Comparison of ENCODE assay signal across 15 mouse cellular contexts in genomic region chr19:46031689-46032432, GRCm38 (mm10). TPM values are rescaled to one million over a fixed set of nuclear protein-coding genes. Genes with fewer than 3 reads are reported as not detected.
DNase-seq lines count a peak whose midpoint lies in the region; ATAC-seq lines count a peak whose summit lies in the region.
"Had no signal": no experiment of that assay in that cellular context is flagged by ENCODE, and none has a peak within 500 bp of the region (broad histone marks: within the 10 kb centered on the region; RNA-seq: fewer than 3 reads in every experiment).

No protein-coding gene starts in this region.

- 72% methylated on average over 9 of the region's 9 CpGs for WGBS in hindbrain, embryonic 11.5 days
- 63% methylated on average over 8 of the region's 9 CpGs for WGBS in hindbrain, embryonic 14.5 days
- WGBS in neural tube, embryonic 13.5 days = 73% methylated on average over 9 of the region's 9 CpGs
- WGBS in liver, embryonic 11.5 days = 82% methylated on average over 9 of the region's 9 CpGs

- peaks cover 30% of the 10 kb centered on the region for H3K36me3 ChIP-seq in hindbrain, embryonic 11.5 days (ENCODE audit: control insufficient read depth, insufficient read depth, low read length)
- H3K36me3 ChIP-seq in hindbrain, embryonic 14.5 days (replicated peaks; ENCODE audit: control insufficient read depth, insufficient read depth) = peaks cover 52% of the 10 kb centered on the region
- H3K36me3 ChIP-seq in neural tube, embryonic 13.5 days = peaks cover 67% of the 10 kb centered on the region
- H3K36me3 ChIP-seq in liver, embryonic 11.5 days (ENCODE audit: control insufficient read depth, insufficient read depth, low read length) = peaks cover 56% of the 10 kb centered on the region

- peak overlapping the region; percentile 54; the same call in 1 of the 2 replicates for H3K27ac ChIP-seq in hindbrain, embryonic 11.5 days (ENCODE audit: low read depth, low read length)
- H3K27ac ChIP-seq in hindbrain, embryonic 14.5 days = no peak overlapping the region
- H3K27ac ChIP-seq in neural tube, embryonic 13.5 days (replicated peaks) = 0 out of 2 replicates have a peak overlapping the region, but pooled peaks have one; percentile 1
- H3K27ac ChIP-seq in liver, embryonic 11.5 days (ENCODE audit: low read depth, low read length) = peak overlapping the region; percentile 58; the same call in 1 of the 2 replicates
- H3K27ac ChIP-seq: embryonic facial prominence, embryonic 12.5 days had no signal

- ATAC-seq in hindbrain, embryonic 11.5 days (ENCODE audit: low FRiP score) = 0 out of 2 replicates have a peak, but pooled peaks have one; percentile 45
- ATAC-seq in hindbrain, embryonic 14.5 days (ENCODE audit: low FRiP score) = no peak
- no peak for ATAC-seq in neural tube, embryonic 13.5 days (ENCODE audit: low read depth)
- peak; percentile 29; the same call in 1 of the 2 replicates for ATAC-seq in liver, embryonic 11.5 days (replicated peaks; ENCODE audit: low FRiP score)
- ATAC-seq: midbrain, embryonic 16.5 days had no signal

- DNase-seq in hindbrain, embryonic 11.5 days (ENCODE audit: low spot score) = no peak
- no peak for DNase-seq in hindbrain, embryonic 14.5 days (ENCODE audit: low spot score)
- DNase-seq in neural tube, embryonic 10.5 days (ENCODE audit: extremely low spot score, low spot score) = no peak
- DNase-seq in liver, embryonic 11.5 days (ENCODE audit: low spot score) = no peak
- DNase-seq in cerebellum, adult 9-11 months = no peak
- DNase-seq in layer of hippocampus, postnatal 36 days = no peak
- DNase-seq: adrenal gland, adult 2 months; cerebellum, postnatal 14 days; kidney, adult 2 months; lung, postnatal 14 days; right cerebral cortex, postnatal 14 days; thymus, postnatal 4 days had no signal

- no peak overlapping the region for H3K9ac ChIP-seq in hindbrain, embryonic 11.5 days (ENCODE audit: low read depth, low read length)
- no peak overlapping the region for H3K9ac ChIP-seq in hindbrain, embryonic 14.5 days
- H3K9ac ChIP-seq in neural tube, embryonic 13.5 days = no peak overlapping the region
- no peak overlapping the region for H3K9ac ChIP-seq in liver, embryonic 11.5 days (ENCODE audit: low read depth, low read length)
- H3K9ac ChIP-seq: embryonic facial prominence, embryonic 12.5 days had no signal

- no peaks in the 10 kb centered on the region for H3K9me3 ChIP-seq in hindbrain, embryonic 11.5 days (ENCODE audit: control insufficient read depth, low read length)
- no peaks in the 10 kb centered on the region for H3K9me3 ChIP-seq in hindbrain, embryonic 14.5 days (ENCODE audit: control insufficient read depth, low read length)
- H3K9me3 ChIP-seq in neural tube, embryonic 13.5 days = no peaks in the 10 kb centered on the region
- no peaks in the 10 kb centered on the region for H3K9me3 ChIP-seq in liver, embryonic 11.5 days (ENCODE audit: control insufficient read depth, low read length)

- no peaks in the 10 kb centered on the region for H3K27me3 ChIP-seq in hindbrain, embryonic 11.5 days (ENCODE audit: control insufficient read depth, insufficient read depth, low read length)
- no peaks in the 10 kb centered on the region for H3K27me3 ChIP-seq in hindbrain, embryonic 14.5 days (ENCODE audit: control insufficient read depth, insufficient read depth, low read length)
- no peaks in the 10 kb centered on the region for H3K27me3 ChIP-seq in neural tube, embryonic 13.5 days
- no peaks in the 10 kb centered on the region for H3K27me3 ChIP-seq in liver, embryonic 11.5 days (replicated peaks; ENCODE audit: control insufficient read depth, insufficient read depth, low read length)
- H3K27me3 ChIP-seq: embryonic facial prominence, embryonic 12.5 days had no signal

- no peaks in the 10 kb centered on the region; the same call in 1 of the 2 replicates for H3K4me1 ChIP-seq in hindbrain, embryonic 11.5 days (replicated peaks; ENCODE audit: control insufficient read depth, insufficient read depth, low read length)
- peaks cover 4% of the 10 kb centered on the region for H3K4me1 ChIP-seq in hindbrain, embryonic 14.5 days (replicated peaks; ENCODE audit: control insufficient read depth, insufficient read depth, low read length)
- peaks cover 12% of the 10 kb centered on the region for H3K4me1 ChIP-seq in neural tube, embryonic 13.5 days (replicated peaks)
- H3K4me1 ChIP-seq in liver, embryonic 11.5 days (replicated peaks; ENCODE audit: control insufficient read depth, insufficient read depth, low read length) = peaks cover 16% of the 10 kb centered on the region

- no peak overlapping the region for H3K4me2 ChIP-seq in hindbrain, embryonic 11.5 days (replicated peaks; ENCODE audit: low read depth, low read length)
- H3K4me2 ChIP-seq in hindbrain, embryonic 14.5 days (replicated peaks) = no peak overlapping the region
- no peak overlapping the region for H3K4me2 ChIP-seq in neural tube, embryonic 13.5 days
- H3K4me2 ChIP-seq in liver, embryonic 11.5 days = no peak overlapping the region
- H3K4me2 ChIP-seq: embryonic facial prominence, embryonic 12.5 days had no signal

- H3K4me3 ChIP-seq in hindbrain, embryonic 11.5 days (ENCODE audit: low read depth, low read length) = no peak overlapping the region
- H3K4me3 ChIP-seq in hindbrain, embryonic 14.5 days (replicated peaks; ENCODE audit: low read length) = no peak overlapping the region
- H3K4me3 ChIP-seq in neural tube, embryonic 13.5 days = no peak overlapping the region
- H3K4me3 ChIP-seq in liver, embryonic 11.5 days (ENCODE audit: low read depth, low read length) = no peak overlapping the region
- H3K4me3 ChIP-seq: embryonic facial prominence, embryonic 12.5 days had no signal

RNA-seq across cellular contexts. Expression of gene Pprc1, which starts 12.8 kb away (rescaled TPM):
- 42.7 and 45.8 TPM in 2 replicates for polyA plus RNA-seq in hindbrain, embryonic 11.5 days (2014; fragmentation: Nextera tagmentation; extraction: Ambion mirVana)
- 19.1 and 29.6 TPM in 2 replicates for polyA plus RNA-seq in hindbrain, embryonic 14.5 days (2014; fragmentation: Nextera tagmentation; extraction: Ambion mirVana)
- 17.1 and 25.1 TPM in 2 replicates for polyA plus RNA-seq in neural tube, embryonic 13.5 days (2015; fragmentation: Nextera tagmentation; extraction: Ambion mirVana)
- 73.2 and 77.2 TPM in 2 replicates for polyA plus RNA-seq in liver, embryonic 11.5 days (2014; fragmentation: Nextera tagmentation; extraction: Ambion mirVana)
- 10 to 100 TPM; 29.7 to 30.9 TPM for total RNA-seq in layer of hippocampus, postnatal 36 days (2021)

RNA-seq across cellular contexts. Expression of gene Ldb1, which starts 13.2 kb away (rescaled TPM):
- polyA plus RNA-seq in hindbrain, embryonic 11.5 days (2014; fragmentation: Nextera tagmentation; extraction: Ambion mirVana) = 87.9 and 95.8 TPM in 2 replicates
- polyA plus RNA-seq in hindbrain, embryonic 14.5 days (2014; fragmentation: Nextera tagmentation; extraction: Ambion mirVana) = 92.2 and 95.4 TPM in 2 replicates
- 128 and 132 TPM in 2 replicates for polyA plus RNA-seq in neural tube, embryonic 13.5 days (2015; fragmentation: Nextera tagmentation; extraction: Ambion mirVana)
- 67.5 and 78.9 TPM in 2 replicates for polyA plus RNA-seq in liver, embryonic 11.5 days (2014; fragmentation: Nextera tagmentation; extraction: Ambion mirVana)
- total RNA-seq in layer of hippocampus, postnatal 36 days (2021) = 100 to 1,000 TPM; 107 to 114 TPM

RNA-seq across cellular contexts. Expression of gene Hps6, which starts 28.6 kb away (rescaled TPM):
- 1.0 and 1.9 TPM in 2 replicates for polyA plus RNA-seq in hindbrain, embryonic 11.5 days (2014; fragmentation: Nextera tagmentation; extraction: Ambion mirVana)
- 2.9 and 3.1 TPM in 2 replicates for polyA plus RNA-seq in hindbrain, embryonic 14.5 days (2014; fragmentation: Nextera tagmentation; extraction: Ambion mirVana)
- polyA plus RNA-seq in neural tube, embryonic 13.5 days (2015; fragmentation: Nextera tagmentation; extraction: Ambion mirVana) = 4.0 and 4.7 TPM in 2 replicates
- 4.9 and 5.4 TPM in 2 replicates for polyA plus RNA-seq in liver, embryonic 11.5 days (2014; fragmentation: Nextera tagmentation; extraction: Ambion mirVana)
- total RNA-seq in layer of hippocampus, postnatal 36 days (2021) = 1 to 10 TPM; 5.7 to 7.3 TPM

RNA-seq across cellular contexts. Expression of gene Armh3, which starts 33.6 kb away (rescaled TPM):
- 13.7 and 15.3 TPM in 2 replicates for polyA plus RNA-seq in hindbrain, embryonic 11.5 days (2014; fragmentation: Nextera tagmentation; extraction: Ambion mirVana)
- polyA plus RNA-seq in hindbrain, embryonic 14.5 days (2014; fragmentation: Nextera tagmentation; extraction: Ambion mirVana) = 17.7 and 18.7 TPM in 2 replicates
- 24.8 and 25.0 TPM in 2 replicates for polyA plus RNA-seq in neural tube, embryonic 13.5 days (2015; fragmentation: Nextera tagmentation; extraction: Ambion mirVana)
- polyA plus RNA-seq in liver, embryonic 11.5 days (2014; fragmentation: Nextera tagmentation; extraction: Ambion mirVana) = 9.2 and 12.2 TPM in 2 replicates
- total RNA-seq in layer of hippocampus, postnatal 36 days (2021) = 10 to 100 TPM; 20.3 to 22.4 TPM

RNA-seq across cellular contexts. Expression of gene Nolc1, which starts 43.8 kb away (rescaled TPM):
- 102 and 103 TPM in 2 replicates for polyA plus RNA-seq in hindbrain, embryonic 11.5 days (2014; fragmentation: Nextera tagmentation; extraction: Ambion mirVana)
- polyA plus RNA-seq in hindbrain, embryonic 14.5 days (2014; fragmentation: Nextera tagmentation; extraction: Ambion mirVana) = 58.1 and 63.2 TPM in 2 replicates
- 60.1 and 73.6 TPM in 2 replicates for polyA plus RNA-seq in neural tube, embryonic 13.5 days (2015; fragmentation: Nextera tagmentation; extraction: Ambion mirVana)
- polyA plus RNA-seq in liver, embryonic 11.5 days (2014; fragmentation: Nextera tagmentation; extraction: Ambion mirVana) = 211 TPM in 2 replicates
- total RNA-seq in layer of hippocampus, postnatal 36 days (2021) = 10 to 100 TPM; 46.3 to 49.3 TPM

Comparison
In these comparisons a context has a peak if more than half of its experiments do, and no peak if none do; other contexts are left out.
1. ATAC-seq: peak in hindbrain, embryonic 11.5 days (single experiment) and liver, embryonic 11.5 days (single experiment); none in hindbrain, embryonic 14.5 days (single experiment) and neural tube, embryonic 13.5 days (single experiment).